Mouse (Mus musculus): ENCODE results near the gene Angptl3. TPM values are rescaled to one million over a fixed set of nuclear protein-coding genes. Genes with fewer than 3 reads are reported as not detected.

The Angptl3 gene
- polyA plus RNA-seq, 2 experiments from 2014 or later = not detected

Other genes with a start within 250 kb of the Angptl3 start
- gene Kank4, start 213.4 kb upstream of the Angptl3 start, polyA plus RNA-seq (2017; shearing (Covaris generic)) = not detected
- gene I0C0044D17Rik, start 207.1 kb upstream of the Angptl3 start, polyA plus RNA-seq (2017; shearing (Covaris generic)) = not detected
- gene Usp1, start 107.1 kb upstream of the Angptl3 start, polyA plus RNA-seq (2017; shearing (Covaris generic)) = 10 to 100 TPM; 14.4 to 17.0 TPM
- not detected for gene Dock7, start 90.0 kb downstream of the Angptl3 start, polyA plus RNA-seq (2017; shearing (Covaris generic))
- gene Atg4c, start 163.0 kb downstream of the Angptl3 start, polyA plus RNA-seq (2017; shearing (Covaris generic)) = 1 to 10 TPM; 1.2 to 3.2 TPM

Measured in CD4-positive, CD25-positive, alpha-beta regulatory T cell, adult 4 months (primary cell).